Mouse (Mus musculus) cortical plate, adult 2 months (tissue): ENCODE results near the gene Dbnl.

Source experiments
- CTCF ChIP-seq: fragments of 200-500 bp; IDR thresholded peaks from 2 replicates; pipeline ENCODE4 v1.5.1; 2011; ENCODE audit warnings: mild to moderate bottlenecking, control low read depth, low read length; ENCODE audit not compliant: insufficient read depth; ENCODE audit errors: extremely low read depth
- POLR2A ChIP-seq: fragments of 200-500 bp; IDR thresholded peaks from 2 replicates; pipeline ENCODE4 v1.6.1; 2011; ENCODE audit warnings: mild to moderate bottlenecking, low read length, control low read depth; ENCODE audit not compliant: insufficient read depth; ENCODE audit errors: extremely low read depth

GRCm38 (mm10) chr11:5762633-5762982 lies 25.7 kb upstream of the Dbnl start:
- TF ChIP-seq CTCF (no peak), POLR2A (no peak)
